Mouse (Mus musculus): ENCODE results near the gene Sipa1l1.

DNA sequence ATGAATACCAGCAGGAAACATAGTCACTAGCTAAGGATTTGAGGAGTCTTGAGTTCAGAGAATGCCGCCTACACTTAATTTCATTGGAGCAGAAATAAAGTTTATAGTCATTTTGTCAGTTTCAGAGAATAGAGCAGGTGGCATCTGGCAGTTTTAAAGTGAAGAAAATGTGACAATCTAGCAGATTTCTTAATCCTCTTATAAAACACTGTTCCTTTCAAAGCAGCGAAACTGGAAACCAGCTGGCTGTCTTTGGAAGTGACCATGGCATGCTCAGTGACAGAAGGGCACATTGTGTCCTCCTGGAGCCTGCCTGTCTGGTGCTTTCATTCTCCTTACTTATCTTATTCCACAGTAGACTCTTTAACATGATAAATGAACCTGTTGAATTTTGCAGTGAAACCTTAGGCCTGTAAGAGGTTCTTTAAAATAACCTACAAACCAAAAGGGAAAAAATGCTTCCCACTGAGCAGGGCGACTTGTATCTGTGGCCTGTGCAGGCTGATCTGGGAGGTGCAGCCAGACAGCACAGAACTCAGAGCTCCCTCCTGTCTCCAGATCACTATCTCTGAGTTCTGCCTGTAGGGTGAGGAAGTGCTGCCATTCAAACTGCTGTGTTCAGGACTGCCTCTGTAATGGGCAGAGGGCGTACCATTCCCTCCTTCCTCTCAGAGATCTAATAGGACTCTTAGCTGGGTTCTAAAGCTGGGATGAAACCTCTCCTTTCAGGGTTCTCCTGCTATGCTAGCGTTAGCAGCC is 200.5 kb downstream of the Sipa1l1 start:
- TF ChIP-seq GATA1 (IDR thresholded peaks at IDR 0.05; ENCODE audit: low read length) = no peak
- no peak for TF ChIP-seq TAL1 (IDR thresholded peaks at IDR 0.05; ENCODE audit: low read length)

All from erythroblast, embryonic 14.5 days (primary cell).